Mouse (Mus musculus) embryo, embryonic 10 days (tissue): ENCODE data around the gene Vps45.
"Not testable (repeated sequence)": the region's sequence is repeated elsewhere in the genome, so short reads cannot be mapped to it uniquely, and the experiment has no call there.

Experiments used
- DNase-seq: peaks from one replicate; pipeline ENCODE4 v3.0.0-alpha.2; 2015; ENCODE audit warnings: low spot score

The Vps45 gene

DNA sequence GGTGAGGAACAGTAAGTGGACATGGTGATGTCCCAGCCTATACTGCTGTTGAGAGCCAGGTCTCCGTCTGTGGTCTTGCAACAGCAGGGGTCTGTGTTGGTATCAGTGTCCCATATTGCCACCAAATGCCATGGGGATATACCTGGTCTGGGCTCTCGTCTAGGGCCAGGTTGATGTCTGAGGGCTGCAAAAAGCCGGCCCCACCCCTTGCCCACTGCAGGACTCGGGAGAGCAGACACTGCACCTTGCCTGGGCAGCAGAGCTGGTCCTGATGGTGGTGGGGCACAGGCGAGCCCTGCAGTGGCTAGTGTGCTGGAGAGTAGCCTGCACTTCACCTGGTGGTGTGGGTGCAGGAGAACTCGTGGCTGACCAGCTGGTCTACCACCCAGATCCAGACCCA lies 19.8 kb upstream of the Vps45 start:
- DNase-seq, result no peak

DNA sequence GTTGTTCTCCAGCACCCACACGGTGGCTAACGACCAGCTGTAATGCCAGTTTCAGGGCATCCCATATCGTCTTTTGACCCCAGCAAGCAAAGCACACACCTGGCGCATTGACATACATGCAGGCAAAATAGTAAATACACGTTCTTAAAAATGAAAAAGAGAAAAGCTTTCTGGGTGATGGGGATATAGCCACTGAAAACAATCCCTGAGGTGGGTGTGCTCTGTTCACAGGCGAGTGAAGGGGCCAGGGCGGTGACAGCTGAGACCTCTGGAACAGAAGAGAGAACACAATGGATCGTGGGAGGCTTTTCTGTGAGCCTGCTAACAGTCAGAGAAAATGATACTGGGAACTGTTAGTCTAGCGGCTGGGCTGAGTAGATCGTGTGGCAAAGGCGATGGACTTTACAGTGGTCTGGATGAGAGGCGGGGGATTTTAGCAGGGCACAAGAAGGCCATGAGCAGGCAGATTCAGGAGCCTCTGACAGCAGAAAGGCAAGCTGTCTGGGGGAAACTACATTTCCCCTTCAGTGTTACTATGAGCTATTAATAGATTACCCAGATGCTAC lies 14.7 kb upstream of the Vps45 start:
- DNase-seq, result no peak

DNA sequence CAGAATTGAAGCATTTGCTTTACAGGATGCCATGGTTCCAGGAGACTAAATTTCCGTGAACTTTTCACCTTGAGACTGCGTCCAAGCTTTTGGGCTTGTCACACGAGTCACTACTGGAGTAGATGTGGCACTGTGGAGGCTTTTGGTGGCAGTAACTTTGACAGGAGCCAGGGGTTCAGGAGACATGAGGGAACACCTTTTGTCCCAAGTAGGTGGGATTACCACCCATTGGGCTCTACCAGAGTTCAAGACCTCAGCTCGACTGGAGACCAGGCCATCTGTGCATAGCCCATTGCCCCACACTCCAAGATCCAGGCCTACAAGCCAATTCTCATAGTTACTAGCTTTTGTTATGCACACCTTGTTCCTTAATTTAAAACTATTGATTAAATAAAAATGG lies 12.0 kb upstream of the Vps45 start:
- DNase-seq, result no peak

DNA sequence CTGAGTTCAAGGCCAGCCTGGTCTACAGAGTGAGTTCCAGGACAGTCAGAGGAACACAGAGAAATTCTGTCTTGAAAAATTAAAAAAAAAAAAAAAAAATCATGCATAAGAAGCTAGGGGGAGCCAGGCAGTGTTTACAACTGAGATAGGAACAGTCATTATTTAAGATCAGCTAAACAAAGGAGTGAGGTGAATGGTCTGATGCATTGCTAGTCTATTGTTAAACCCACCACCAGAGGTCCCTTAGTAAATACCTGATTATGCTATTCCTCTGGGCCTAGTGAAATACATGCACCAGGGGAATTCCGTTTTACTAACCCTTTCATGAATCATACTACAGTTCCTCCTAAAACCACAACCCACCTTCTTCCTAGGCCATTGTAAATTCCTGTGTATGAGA lies 11.3 kb upstream of the Vps45 start:
- DNase-seq, result no peak

DNA sequence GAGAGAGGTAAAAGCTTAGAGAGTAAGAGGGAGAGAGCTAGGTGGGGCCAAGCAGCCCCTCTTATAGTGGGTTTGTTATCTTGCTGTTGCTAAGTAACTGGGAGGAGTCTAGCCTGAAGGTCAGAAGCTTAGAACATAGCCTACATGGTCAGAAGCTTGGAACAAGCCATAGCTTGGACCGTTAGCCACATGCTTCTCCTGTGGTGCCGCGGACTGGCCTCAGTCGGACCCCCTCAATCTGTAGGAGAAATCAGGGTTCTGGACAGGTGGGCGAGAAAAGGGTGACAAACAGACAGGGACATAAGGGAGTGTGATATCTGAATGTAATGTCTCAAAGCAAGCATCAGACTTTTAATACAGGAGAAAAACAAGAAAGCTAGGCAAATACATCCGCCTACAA lies 10.8 kb upstream of the Vps45 start:
- DNase-seq, result no peak

DNA sequence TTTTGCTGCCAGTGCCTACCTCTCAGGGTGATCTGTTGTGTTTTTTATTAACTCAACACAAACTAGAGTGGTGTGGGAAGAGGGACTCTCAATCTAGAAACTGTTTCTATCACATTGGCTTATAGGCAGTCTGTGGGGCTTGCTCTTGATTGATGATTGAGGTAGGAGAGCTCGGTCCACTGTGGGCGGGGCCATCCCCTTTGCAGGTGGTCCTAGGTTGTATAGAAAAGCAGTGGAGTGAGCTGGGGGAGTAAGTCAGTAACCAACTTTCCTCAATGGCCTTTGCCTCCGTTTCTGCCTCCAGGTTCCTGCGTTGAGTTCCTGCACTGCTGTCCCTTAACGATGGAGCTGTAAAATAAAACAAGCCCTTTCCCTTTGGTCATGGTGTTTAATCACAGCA lies 8.5 kb upstream of the Vps45 start:
- no peak for DNase-seq

DNA sequence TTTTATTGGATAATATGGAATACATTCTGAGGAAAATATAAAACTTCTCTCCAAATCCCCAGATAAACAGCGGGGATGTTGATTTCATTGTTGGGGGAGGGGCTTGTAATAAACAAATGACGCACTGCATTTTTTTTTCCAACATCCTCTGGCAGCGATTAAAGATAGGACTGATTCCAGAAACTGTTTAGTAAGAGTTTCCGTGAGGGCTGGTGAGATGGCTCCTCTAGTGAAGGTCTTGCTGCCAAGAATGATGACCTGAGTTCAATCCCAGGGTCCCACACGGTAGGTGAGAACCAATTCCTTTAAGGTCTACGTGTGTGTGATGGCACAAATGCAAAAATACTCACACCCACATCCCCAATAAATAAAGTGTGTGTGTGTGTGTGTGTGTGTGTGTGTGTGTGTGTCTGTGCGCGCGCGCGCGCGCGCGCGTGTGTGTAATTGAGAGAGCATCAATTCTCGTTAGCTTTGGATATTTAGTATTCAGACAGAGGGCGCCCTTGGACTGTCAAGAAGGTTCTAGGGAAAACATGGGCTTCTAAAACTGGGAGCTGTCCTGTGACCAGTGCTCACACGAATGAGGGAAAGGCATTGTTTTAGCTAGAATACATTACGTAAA lies 7.6 kb upstream of the Vps45 start:
- DNase-seq, result peak; percentile 76

DNA sequence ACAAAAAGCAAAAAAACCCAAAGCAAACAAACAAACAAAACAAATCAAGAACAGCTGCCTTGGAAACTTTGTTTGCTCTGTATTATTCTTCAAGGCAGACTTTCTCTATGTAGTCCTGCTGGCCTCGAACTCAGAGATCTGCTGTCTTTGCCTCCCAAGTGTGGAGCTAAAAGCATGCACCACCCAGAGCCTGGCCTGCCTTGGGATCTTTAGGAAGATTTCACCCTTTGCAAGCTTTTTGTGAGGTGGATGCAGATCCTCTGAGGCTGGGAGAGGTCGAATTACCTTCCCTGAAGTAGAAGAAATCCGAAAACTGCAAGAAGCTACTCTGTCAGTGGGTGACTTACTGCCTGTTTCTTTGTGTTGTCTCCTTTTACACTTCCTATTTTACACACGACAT lies 6.9 kb upstream of the Vps45 start:
- no peak for DNase-seq

DNA sequence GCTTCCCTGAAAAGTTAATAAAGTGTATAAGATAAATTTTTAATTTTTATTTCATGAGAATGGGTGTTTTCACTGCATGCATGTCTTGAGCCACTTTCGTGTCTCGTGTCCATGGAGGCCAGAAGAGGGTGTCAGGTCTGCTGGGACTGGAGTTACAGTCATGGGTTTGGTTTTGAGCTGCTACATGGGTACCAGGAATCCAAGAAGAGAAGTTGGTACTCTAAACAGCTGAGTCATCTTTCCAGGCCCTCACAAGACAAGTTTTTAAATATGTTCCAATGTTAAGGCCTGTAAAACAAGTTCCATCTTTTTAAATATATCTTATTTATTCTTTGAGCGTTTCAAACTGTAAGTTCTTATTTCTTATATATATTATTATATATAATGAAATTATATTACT lies 6.0 kb upstream of the Vps45 start:
- DNase-seq, result no peak

DNA sequence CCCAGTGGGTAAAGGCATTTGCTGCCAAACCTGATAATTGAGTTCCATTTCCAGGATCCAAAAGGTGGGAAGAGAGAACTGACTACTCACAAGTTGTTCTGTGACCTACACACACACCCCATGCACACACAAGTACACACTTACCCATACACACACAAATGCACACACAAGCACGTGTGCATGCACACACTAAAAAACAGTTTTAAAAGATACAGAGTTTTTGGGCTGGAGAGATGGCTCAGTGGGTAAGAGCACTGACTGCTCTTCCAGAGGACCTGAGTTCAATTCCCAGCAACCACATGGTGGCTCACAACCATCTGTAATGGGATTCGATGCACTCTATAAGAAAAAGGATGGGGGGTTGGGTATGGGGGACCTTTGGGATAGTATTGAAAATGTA lies 5.0 kb upstream of the Vps45 start:
- DNase-seq, result no peak

DNA sequence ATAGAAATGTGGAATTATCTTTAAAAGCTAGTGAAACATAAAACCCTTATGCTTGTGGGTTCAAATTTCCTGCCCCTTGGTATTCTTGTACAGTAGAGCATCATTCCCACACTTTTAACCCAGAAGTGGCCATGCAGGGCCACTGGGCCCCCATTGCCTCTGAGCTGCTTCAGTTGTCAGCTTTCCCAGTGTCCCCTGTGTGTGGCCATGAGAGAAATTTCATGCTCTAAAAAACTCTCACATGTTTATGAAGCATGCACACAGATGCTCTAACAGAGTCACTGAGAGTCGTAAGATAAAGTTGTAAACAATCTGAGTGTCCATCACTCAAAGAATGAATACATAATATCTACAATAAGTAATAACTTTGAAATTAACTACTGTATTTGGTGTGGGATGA lies 1.9 kb upstream of the Vps45 start:
- DNase-seq, result no peak

DNA sequence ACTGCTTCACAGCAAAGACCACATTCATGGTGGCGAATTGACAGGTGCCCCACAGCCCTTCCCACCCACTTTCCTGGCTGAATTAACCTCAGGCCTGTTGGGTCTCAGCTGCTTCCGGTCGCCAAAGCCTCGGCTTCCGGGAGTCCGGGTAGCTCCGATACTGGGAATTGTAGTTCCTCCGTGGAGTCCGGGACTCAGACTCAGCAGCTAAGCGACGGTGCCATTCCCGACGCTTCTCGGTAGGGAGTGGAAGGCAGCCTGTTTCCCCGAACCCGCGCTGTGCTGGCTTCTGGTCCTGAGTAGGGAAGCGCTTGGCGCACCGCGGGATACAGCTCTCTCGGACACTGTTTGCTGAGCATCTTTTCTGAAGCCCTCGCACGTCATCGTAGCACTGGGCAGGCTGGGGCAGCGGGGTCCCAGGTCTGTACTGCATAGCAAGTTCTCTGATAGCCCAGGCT lies 490 bp downstream of the Vps45 start:
- peak; percentile 93 for DNase-seq

DNA sequence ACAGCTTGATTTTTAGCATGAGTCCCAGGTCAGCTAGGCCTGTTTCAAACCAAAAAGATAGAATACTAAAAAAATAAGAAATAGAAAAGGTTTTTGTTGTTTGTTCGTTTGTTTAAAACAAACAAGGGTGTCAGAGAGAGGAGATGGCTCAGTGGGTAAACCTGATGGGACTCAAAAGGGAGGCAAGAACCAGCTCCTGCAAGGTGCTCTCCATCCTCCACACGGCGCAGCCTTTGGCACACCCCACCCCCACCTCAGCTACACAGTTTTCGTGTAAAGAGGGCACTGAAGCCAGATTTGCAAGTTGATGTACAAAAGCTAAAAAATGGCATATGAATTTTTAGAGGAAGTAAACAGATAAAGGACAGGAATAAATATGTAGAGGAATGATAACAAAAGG lies 2.2 kb downstream of the Vps45 start:
- DNase-seq, result no peak

DNA sequence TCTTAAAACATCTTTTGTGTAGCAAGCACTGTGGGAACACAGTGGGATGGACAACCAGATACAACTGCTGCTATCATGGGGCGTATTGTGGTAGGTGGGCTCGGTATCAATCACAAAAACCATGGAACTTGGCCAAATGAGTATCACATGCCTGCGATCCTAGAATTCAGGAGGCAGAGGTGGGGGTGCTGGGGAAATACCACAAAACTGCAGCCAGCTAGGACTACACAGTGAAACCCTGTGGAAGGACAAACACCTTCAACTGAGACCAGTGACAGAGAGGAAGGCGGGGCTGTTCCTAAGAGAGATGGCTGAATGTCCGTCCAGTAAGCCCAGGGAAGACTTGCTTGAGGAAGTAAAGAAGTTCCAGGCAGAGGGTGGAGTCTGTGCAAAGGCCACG lies 3.0 kb downstream of the Vps45 start:
- no peak for DNase-seq

DNA sequence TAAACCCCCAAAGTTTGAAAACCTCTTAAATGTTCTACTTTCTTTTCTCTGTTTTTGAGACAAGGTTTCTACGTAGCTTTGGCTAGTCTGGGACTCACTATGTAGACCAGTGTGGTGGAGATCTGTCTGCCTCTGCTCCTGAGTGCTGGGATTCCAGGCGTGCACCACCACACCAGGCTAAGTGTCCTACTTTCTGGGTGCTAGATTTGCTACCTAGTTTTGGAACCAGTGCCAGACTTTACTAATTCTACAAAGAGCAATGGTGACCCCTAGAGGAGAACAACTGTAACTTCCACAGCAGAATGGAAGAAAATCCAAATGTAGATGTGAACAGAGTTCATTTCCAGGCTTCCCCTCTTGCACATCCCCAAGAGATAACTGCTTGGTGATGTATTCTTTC lies 6.4 kb downstream of the Vps45 start:
- DNase-seq, result peak; percentile 70

DNA sequence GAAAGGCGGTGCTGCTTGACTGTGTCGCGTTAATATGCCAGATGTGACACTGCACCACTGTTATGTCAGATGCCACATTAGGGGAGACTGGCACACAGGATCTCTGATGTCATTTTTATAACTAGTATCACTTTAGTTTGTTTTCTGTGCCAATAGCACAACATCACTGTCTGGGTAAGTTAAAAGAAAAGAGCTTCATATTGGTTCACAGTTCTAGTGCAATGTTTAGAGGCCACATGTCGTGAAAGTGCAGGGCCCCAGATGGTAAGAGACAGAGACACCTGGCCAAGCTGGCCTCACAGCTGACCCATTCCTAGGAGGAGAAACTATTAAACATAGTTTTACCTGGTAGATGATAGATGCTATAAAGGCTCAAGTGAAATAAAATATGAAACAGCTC lies 7.1 kb downstream of the Vps45 start:
- no peak for DNase-seq

DNA sequence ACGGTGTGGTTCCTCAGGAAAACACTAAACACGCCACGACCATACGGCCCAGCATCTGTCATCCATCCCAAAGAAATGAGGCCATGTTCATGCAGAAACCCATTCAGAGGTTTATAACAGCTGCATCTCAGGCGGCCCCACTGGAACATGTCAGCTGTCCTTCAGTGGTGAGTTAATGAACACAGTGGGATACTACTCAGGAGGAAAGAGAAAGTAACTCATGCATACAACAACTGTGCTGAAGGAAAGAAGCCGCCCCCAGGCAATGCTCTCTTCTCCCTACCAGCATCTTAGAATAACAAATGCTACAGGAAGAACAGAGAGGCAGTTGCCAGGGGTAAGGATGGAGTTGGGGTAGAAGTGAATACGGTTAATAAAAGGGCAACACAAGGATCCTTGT lies 7.5 kb downstream of the Vps45 start:
- no peak for DNase-seq

DNA sequence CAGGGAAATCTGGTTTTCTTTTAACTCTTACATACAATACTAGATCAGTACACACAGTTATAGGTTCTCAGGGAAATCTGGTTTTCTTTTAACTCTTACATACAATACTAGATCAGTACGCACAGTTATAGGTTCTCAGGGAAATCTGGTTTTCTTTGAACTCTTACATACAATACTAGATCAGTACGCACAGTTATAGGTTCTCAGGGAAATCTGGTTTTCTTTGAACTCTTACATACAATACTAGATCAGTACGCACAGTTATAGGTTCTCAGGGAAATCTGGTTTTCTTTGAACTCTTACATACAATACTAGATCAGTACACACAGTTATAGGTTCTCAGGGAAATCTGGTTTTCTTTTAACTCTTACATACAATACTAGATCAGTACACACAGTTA lies 13.7 kb downstream of the Vps45 start:
- not testable (repeated sequence) for DNase-seq

DNA sequence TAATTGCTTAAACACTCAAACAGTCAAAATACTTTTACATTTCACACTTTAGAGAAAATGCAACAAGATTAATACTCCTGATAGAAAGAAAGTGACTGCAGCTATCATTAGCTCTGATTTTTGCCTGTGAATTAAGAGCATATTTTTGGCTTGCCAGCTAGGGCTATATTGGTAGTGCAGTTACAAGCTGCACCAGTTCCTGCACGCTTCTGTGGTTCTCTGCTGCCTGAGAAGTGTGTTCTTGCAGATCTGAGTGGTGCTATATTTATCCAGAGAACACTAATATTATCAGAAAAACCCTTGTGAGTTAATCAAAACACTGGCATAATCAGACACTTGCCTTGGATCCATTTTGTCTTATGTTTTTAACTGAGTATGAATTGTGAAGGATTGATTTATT lies 15.2 kb downstream of the Vps45 start:
- DNase-seq, result no peak

DNA sequence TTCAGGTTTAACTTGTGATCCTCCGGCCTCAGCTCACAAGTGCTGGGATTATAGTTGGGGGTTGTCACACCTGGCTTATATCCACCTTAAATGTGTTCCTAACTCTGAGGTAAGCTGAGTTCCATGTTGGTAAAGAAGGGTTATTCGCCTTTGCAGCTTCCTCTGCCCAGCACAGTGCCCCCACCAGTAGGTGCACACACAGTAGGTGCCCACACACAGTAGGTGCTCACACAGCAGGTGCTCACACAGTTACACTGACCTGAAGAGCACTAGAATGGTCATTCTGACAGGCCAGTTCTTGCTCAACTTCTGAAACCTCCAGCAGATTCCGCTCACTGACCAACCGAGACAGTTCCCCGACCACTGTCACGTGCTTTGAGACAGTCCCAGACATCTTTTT lies 17.2 kb downstream of the Vps45 start:
- no peak for DNase-seq

DNA sequence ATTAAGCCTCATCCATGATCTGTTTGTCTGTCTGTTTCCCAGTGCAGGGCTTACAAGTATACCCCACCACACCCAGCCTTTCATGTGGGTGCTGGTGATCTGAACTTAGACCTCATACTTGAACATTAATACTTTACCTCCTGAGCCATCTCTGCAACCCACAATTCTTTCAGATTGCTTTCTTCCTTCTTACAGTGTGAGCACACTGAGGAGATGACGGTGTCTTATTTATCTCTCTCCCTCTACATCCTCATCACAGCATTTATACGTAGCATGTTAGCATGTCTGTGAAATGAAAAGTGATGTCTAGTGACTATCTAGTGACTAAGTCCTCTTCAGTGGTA lies 17.6 kb downstream of the Vps45 start:
- no peak for DNase-seq

DNA sequence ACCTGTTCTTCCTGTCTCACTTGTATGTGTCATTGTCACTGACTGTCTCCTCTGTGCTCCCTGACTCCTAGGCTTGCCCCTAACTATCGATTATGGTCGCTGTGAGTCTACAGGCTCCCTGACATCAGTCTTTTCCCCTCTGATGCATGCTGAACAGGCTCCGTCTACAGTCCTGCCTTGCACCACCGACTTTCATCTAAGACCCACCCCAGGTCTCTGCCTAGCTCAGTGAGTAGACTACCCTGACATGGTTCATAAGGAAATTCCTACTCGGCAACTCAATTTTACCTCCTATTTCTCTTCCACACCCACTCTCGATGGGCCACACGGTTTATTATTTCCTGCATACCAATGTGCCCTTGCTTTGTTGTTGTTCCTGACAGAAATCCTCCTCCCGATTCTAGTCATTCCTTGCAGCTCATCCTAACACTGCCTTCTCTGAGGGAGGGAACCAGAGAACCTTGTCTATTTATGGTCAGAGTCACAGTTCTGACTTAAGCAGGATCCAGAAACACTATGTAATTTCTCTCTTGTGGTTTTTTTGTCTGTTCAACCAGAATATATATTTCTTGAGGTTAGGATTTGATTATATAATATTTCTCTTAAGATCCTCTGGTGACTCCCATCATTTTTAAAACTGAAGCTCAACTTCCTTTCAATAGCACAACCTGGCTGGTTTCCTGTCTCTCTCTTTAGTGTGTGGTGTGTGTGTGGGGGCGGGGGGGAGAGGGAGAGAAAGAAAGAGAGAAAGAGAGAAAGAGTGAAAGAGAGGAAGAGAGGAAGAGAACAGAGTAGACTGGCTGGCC lies 18.2 kb downstream of the Vps45 start:
- no peak for DNase-seq

DNA sequence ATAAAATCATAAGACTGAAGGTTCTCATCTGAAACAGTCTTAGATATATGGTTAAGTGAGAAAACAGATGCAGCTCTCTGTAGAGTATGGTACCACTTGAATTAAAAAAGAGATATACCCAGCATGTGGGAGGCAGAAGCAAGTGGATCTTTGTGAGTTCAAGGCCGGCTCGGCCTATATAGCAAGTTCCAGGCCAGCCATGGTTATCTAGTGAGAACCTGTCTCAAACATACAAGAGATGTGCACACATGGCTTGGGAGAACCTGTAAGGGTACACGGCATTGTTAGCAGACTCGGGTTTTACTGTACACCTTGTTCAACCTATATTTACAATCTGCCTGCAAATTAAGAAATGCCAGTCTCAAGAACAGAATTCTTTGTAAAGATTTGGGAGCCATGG lies 19.4 kb downstream of the Vps45 start:
- DNase-seq, result no peak

DNA sequence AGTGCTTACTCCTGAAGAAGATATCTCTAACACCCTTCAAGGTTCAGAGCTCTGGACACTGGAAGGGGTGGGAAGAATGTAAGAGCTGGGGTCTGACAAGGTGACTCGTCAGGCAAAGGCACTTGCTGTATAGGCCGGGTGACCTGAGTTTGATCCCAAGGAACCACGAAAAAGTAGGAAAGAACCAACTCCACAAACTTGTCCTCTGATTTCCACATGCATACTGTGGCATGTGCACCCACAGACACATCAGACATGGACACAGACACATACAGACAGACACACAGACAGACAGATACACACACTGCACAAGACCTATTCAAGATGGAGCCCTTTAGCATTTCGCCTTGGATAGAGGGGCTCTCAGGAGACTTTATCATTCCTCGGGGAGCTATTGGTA lies 20.1 kb downstream of the Vps45 start:
- DNase-seq, result no peak
